Mouse (Mus musculus) liver, adult (tissue): ENCODE data around the gene Nhsl1.
A peak's percentile ranks its signal among the peaks of the same experiment; 100 is the strongest.

ENCODE experiments used
- GATA4 ChIP-seq: IDR thresholded peaks from 2 replicates; pipeline ENCODE4 v1.6.1; 2014; ENCODE audit warnings: mild to moderate bottlenecking, low read length; ENCODE audit not compliant: insufficient replicate concordance

The Nhsl1 gene

DNA sequence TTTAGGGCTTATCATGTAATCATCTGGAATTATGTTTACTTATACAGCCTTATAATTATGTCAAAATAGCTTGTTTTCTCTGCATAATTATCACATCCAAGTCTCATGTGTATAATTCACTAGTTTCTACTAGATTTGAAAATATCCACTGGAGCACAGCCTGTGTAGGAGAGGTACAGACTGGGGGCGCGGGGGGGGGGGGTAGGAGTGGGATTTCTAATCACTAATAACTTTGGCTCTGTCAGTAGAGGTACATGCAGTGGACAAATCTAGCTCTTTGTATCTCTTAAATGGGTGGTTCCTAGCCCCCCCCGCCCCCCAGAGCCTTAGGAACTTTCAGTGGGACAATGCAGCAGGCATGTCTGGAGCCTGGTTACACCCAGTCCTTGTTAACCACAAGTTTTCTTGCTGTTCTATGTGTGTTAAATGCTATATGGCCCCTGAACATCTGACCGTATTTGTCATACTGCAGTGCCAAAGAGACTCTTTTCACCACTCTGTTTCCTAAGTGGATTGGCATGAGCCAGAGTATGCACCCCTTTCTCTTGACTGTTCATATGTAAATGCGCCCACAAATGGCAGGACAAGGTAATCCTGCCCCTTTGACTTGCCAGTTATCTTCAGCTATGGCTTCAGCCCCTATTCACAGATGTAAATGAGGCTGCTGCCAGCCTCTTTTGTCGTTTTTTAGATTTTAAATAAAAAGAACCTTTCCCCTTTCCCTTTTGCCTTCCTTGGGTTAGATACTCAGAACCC, 127.0 kb downstream of the Nhsl1 start:
- TF ChIP-seq GATA4 = no peak

DNA sequence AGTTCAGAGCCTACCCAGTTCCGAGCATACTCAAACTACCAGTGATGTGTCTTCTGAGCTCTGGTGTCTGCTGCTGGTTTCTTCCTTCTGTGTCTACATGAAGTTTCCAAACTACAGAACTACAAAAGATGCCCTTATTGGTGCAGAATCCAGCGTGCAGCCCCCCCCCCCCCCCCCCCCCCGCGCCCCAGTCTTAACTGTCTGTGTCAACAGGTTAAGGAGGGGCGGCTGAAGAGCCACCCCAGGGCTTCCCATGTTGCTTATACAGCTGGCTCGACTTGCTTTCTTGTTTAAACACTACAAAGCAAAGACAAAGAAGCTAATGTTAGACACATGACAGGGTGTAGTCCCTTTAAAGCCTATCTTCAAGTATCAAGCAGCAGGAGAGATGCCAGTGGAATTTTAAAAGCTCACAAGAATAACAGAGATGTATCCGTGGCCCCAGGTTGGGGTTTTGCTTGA, 127.6 kb downstream of the Nhsl1 start:
- TF ChIP-seq GATA4 = no peak

DNA sequence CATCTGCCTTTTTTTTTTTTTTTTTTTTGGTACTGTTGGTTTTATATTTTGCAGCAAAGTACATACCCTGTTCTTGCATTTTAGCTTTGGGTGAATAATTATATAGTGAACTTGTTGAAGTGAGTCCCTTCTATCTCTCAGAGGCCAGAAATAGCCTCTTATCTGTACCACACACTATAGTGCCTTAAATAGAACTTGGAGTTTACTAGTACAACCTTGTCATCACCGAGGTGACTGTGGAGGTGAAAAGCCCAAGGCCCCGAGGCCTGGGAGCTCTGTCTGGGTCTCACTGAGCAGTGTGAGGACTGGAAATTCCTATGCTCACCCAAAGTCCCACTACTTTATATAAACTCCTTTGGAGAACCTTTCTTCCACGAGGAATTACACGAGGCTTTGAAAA, 128.5 kb downstream of the Nhsl1 start:
- TF ChIP-seq GATA4 = no peak

DNA sequence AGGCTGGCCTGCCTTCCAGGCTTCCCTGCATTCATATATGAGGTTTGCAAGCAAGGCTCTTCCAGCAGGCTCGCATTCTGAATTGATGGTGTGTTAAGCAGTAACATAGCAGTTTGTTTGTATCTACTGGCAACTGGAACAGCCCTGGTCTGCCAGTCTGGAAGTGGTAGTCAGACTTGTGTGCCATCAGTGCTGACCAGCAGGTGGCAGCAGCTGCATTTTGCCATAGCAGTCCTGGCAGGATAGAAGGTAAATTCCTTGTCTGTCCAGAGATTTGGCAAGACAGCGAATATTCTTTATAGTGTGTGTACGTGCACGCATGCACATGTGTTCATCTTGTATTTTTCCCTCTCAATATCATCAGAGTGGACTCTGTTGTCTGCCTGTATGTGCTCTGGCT, 134.6 kb downstream of the Nhsl1 start:
- TF ChIP-seq GATA4 = no peak

DNA sequence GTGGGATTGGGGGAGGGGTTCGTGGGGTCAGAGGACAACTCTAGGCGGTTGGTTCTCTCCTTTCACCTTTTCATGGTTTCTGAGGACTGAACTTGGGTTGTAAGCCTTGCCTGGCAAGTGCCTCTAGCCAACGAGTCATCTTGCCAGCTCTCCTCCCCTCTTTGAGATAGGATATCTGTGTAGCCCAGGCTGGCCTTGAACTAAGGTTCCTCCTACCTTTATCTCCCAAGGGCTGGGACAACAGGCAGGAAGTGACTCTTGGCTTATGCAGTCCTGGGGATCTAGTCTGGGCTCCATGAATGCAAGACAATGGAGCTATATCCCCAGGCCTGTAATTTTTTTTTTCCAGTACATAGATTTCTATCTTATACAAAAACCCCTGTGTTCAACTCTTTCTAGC, 135.4 kb downstream of the Nhsl1 start:
- peak; percentile 45; the same call in 1 of the 2 replicates for TF ChIP-seq GATA4

DNA sequence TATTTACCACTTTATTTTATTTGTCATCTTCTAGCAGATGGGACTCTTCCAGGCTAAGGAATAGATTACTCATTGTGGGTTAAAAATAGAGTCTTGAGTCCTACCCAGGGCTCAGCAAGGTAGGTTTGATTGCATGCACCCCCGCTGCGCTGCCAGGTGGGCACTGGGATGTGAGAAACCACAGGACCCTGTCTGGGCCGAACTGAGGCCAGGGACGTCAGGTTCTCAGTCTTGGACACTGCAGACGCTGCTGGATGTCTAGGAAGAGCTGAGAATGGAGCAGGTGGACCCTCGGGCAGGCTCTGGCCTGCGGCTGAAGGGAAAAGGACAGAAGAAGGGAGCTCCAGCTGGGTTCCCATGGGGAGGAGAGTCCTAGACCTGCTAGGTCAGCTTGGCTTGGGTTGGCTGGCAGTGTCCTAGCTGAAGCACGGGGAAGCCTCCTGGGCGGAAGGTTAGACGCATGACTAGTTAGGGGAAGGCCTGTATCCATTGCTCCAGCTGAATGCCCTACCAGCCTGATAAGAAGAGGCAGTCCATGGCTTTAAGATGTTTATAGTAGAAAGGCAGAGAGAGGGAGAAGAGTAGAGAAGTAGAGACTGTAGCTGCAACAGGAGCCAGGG, 136.6 kb downstream of the Nhsl1 start:
- no peak for TF ChIP-seq GATA4

DNA sequence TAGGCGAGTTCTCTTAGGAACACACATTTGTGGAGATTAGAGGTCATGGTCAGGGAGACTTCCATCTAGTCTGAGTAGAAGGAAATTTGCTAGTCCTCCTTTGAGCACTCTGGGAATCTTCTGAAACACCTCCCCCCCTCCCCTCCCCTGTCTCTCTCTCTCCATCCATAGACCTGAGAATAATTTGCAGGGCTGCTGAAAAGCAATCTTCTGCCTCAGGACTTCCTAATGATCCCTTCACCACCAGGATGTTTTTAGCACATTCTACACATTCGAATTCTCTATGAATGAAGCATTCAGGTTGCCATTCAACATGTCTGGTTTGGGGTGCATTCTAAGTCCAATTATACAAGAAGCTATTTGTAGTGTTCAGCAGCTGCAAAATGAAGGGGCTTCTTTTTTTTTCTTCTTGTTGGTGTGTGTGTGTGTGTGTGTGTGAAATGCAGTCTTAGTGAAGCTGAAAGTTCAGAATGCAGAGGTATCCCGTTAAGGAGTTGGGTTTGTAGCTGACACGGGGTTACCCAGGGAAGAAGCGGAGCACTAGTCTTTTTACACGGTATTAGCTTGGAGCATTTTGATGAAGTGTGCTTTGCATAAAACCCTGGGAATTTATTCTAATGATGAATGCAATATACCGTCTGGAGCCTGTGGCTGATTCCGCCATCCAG, 139.2 kb downstream of the Nhsl1 start:
- no peak for TF ChIP-seq GATA4

DNA sequence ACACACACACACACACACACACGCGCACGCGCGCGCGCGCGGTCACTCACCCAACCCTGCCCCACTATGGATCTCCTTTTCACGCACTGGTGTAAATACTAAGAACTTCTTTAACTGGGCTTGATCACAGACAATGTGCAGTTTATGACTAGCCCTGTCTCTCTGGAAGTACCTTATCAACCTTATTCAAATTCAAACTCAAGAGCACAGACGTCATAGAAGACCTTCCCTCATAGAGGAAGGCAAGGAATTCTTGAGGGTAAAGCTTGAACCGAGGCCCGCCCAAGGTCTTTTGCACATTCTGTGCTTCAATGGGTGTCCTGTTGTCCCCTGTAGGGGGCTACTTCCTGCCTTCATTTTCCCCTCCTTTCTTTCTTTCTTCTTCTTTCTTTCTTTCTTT, 142.6 kb downstream of the Nhsl1 start:
- TF ChIP-seq GATA4 = no peak

DNA sequence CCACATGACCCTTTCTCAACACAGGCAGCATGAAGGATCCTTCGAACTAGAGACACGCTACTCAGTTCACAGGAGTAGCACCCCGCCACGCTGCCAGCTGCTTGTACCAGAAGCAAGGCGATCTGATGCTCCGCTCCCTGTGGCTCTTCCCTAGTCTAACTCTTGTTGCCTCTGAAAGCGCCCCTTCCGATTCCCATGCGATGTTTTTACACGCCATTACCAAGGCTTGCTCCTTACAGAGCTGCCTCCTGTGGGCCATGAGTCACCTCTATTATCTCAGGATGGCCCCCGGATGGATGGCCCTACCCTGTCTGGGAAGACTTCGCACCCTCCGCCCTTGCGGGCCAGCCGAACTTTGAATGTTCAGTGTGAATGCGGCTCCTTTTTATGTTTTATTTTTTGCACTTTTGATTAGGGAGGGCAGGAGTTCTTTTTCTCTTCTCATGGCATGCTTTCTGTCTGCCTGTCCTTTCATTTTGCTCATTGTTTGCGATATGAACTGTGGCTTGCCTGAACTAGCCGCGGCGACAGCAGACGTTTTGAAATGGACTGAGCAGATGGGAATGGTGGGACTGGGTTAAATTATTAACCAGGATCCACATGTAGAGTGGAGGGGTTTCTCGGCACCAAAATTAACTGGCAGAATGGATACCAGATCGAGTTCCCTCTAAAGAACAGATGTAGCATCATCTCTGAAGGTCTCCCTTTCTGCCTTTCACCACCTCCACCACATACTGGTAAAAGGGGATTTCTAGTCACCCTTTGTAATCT, 144.5 kb downstream of the Nhsl1 start:
- no peak for TF ChIP-seq GATA4

DNA sequence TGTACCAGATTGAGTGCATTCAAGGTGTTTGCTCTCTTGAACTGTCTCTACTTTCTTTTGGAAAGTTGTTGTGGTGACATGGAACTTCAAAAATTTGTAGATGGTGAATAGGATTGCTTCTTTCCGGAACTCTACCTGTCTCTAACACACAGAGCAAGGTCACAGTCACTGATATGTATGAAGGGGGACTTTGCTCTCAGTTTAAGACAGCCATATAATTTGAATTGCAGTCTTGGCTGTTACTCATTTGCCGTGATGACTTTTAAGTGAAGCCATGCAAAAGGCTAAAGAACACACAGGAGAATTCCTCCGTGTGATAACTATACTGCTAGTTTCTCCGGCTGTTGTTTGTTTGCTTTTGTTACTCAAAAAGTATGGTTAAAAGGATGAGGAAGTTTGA, 149.6 kb downstream of the Nhsl1 start:
- no peak for TF ChIP-seq GATA4

DNA sequence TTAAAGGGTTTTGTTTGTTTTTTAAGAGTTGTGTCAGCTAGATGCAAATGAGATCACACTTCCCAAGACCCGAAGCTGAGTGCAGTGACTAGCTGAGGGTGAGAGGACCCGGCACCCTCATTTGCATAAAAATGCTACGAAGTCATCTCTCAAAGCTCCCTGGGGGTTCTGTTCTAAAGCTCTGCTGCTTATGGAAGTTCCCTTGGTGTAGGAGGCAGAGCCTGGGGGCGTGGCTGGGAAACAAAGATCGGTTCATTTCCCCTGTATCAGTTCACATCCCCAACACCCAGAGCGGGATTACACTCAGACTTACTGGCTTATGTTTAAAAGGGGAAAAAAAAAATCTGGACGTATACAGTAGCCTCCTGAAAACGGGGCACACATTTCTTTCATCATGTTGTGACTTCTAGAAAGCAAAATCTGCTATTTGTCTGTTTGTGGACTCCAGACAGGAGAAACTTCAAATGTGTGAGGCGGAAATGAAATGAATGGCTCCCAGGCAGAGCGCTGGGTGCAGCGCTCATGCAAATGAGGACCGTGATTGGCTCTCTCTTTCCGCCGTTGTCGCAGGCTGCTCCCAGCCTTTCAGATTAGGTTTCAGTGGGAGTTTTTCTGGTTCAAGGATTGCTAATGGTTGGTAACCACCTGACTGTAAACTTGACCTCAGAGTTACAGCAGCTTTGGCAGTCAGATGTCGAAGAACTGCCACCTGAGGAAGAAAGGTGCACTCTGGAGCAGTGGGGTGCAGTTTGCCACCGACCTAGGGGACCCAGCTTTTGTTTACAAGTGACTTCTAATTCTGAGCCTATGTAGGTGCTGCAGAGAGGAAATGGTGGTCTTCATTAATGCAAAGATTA, 150.7 kb downstream of the Nhsl1 start:
- TF ChIP-seq GATA4 = no peak

DNA sequence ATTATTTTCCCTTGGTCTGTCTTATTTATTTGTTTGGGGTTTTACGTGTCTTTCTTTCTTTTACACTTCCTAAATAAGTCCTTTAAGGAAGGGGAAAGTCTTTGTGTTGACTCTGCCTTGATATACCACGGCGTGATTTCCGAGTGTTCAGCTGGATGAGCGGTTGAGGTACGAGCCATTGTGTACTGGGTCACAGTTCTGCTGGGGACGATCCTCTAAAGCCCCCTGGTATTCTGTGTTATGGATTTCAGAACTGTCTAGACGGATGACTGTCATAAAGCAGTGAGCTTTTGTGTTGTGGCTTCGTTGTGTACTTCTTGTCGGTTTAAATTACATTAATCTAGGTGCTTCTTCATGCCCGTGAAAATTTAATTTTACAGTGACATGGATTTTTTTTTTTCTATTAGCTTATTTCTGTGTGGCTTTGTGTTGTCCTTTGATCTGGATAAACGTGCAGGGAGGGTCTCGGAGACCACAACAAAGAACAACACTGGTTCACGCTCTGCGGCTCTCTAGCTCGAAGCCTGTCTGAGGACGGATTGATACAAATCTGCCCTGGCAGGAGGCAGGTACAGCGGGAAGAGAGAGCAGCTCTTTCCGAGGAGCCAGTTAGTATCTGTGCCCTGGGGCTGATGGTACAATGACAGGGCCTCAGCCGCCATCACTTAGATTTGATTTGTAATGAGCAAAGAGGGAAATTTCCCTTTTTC, 151.7 kb downstream of the Nhsl1 start:
- no peak for TF ChIP-seq GATA4

DNA sequence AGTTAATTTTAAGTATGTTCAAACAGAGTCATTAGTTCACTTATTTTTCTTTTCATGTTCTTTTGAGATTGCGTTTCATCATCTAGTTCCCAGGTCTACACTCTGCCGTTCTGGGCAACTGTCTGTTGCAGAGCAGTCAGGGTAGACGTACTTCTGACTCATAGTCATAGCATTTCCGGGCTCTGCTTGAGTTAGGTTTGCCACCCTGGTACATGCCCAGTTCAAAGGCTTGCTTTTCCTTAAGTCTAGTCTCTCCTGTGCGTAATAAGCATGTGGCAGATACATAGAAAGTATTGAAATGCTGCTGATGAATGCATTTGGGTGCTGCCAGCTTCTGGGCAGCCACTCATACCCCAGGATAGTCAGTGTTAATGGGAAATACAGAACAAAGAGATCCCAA, 152.9 kb downstream of the Nhsl1 start:
- no peak for TF ChIP-seq GATA4

DNA sequence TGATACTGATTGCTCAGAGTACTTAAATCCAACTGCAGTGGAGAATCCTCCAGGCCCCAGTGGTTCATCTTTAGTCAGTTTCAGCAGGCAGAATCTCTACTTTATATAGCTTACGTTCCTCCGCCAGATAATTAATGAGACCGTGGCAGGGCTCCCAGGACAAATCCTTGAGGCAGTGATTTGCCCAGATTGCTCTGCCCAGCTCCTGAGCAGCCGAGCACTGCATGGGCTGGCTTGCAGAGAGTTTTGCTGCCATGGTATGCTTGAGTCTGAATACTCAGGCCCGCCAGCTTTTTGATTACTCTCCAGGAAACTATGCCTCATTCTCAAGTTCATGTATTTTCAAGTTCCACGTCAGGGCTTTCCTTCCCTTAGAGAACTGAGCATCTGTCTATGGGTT, 156.3 kb downstream of the Nhsl1 start:
- TF ChIP-seq GATA4 = no peak
